Mouse (Mus musculus) liver, embryonic 14.5 days (tissue): ENCODE measurements around the gene Lingo1. TPM values are rescaled to one million over a fixed set of nuclear protein-coding genes. Genes with fewer than 3 reads are reported as not detected.
A peak's percentile ranks its signal among the peaks of the same experiment; 100 is the strongest.

Source experiments
- ATAC-seq: fragments of 200-750 bp; cut with Nextera tagmentation; 2 replicates; pipeline ENCODE4 v1.8.0; 2017; ENCODE audit warnings: moderate number of reproducible peaks, mild to moderate bottlenecking, moderate library complexity; ENCODE audit not compliant: insufficient read depth
- DNase-seq, 3 experiments: peaks; one replicate each; pipeline ENCODE4 v3.0.0-alpha.2; 2012 to 2013; ENCODE audit warnings: low read depth in 3 of 3, low spot score in 3 of 3
- H3K27ac ChIP-seq: fragments of 300-500 bp; sonication (generic); 2 replicates; pipeline ENCODE4 v1.5.1; 2014; ENCODE audit warnings: moderate library complexity, mild to moderate bottlenecking, control low read depth, inconsistent platforms
- H3K27me3 ChIP-seq: fragments of 300-500 bp; sonication (generic); 2 replicates; pipeline ENCODE4 v1.6.1; 2014; ENCODE audit warnings: mild to moderate bottlenecking, low read length, moderate library complexity; ENCODE audit not compliant: control insufficient read depth, insufficient read depth
- H3K36me3 ChIP-seq: fragments of 300-500 bp; sonication (generic); replicated peaks from 2 replicates; pipeline ENCODE4 v1.6.1; 2014; ENCODE audit warnings: low read depth; ENCODE audit not compliant: control insufficient read depth, insufficient read depth
- H3K4me1 ChIP-seq, 2 experiments: fragments of 200-500 bp in 1 of 2; fragments of 300-500 bp in 1 of 2; sonication (generic) in 1 of 2; replicated peaks; 2 replicates each; pipeline ENCODE4 v1.6.1; 2012 to 2014; ENCODE audit warnings: antibody characterized with exemption in 1 of 2, inconsistent platforms in 1 of 2, low read length in 1 of 2; ENCODE audit not compliant: control insufficient read depth in 2 of 2, insufficient read depth in 2 of 2
- H3K4me2 ChIP-seq: fragments of 300-500 bp; sonication (generic); 2 replicates; pipeline ENCODE4 v1.6.1; 2014; ENCODE audit warnings: low read depth, mild to moderate bottlenecking, control low read depth, moderate library complexity
- H3K4me3 ChIP-seq, 2 experiments: fragments of 200-500 bp in 1 of 2; fragments of 300-500 bp in 1 of 2; sonication (generic) in 1 of 2; 2 replicates each; pipeline ENCODE4 v1.5.1; 2012 to 2014; ENCODE audit warnings: low read depth in 2 of 2, low read length in 2 of 2, mild to moderate bottlenecking in 2 of 2, control low read depth in 1 of 2, inconsistent platforms in 1 of 2, moderate library complexity in 1 of 2; ENCODE audit not compliant: insufficient read depth in 1 of 2
- H3K9ac ChIP-seq: fragments of 300-500 bp; sonication (generic); replicated peaks from 2 replicates; pipeline ENCODE4 v1.6.1; 2014; ENCODE audit warnings: mild to moderate bottlenecking, control low read depth, moderate library complexity
- H3K9me3 ChIP-seq: fragments of 300-500 bp; sonication (generic); 2 replicates; pipeline ENCODE4 v1.6.1; 2016; ENCODE audit warnings: low read length, mixed read lengths; ENCODE audit not compliant: control insufficient read depth
- CTCF ChIP-seq: IDR thresholded peaks from 2 replicates; pipeline ENCODE4 v1.5.1; 2016; ENCODE audit warnings: antibody characterized with exemption, low read depth, control low read depth
- EP300 ChIP-seq: IDR thresholded peaks from 2 replicates; pipeline ENCODE4 v1.6.1; 2016; ENCODE audit warnings: antibody characterized with exemption, low read depth
- WGBS: fragments of 180-500 bp; shearing (Covaris S2); extraction: QIAGEN DNeasy Blood & Tissue Kit; methylation state at CpG from one replicate; pipeline ENCODE4 v1.1.7; 2014; ENCODE audit not compliant: insufficient replicate concordance; 5-methylcytosine and 5-hydroxymethylcytosine counted together
- polyA plus RNA-seq, 2 experiments: library from polyadenylated mRNA; depleted of rRNA in 1 of 2; stranded (reverse) in 1 of 2; unstranded in 1 of 2; fragments of >200 nt; fragmentation: Nextera tagmentation in 1 of 2; extraction: Ambion mirVana in 1 of 2; gene quantifications; 2 replicates each; pipeline versions ENCODE4 v1.2.1 to v1.2.3; 2012 to 2014

Gene Lingo1
- polyA plus RNA-seq (2012; rRNA removed) = 0.58 and 0.77 TPM in 2 replicates
- polyA plus RNA-seq (2014; fragmentation: Nextera tagmentation; extraction: Ambion mirVana) = 0.14 and 0.16 TPM in 2 replicates

- DNase-seq (no peak), ATAC-seq (no peak)
- TF ChIP-seq CTCF (no peak), EP300 (no peak)
- Histone ChIP-seq H3K9me3 (no peaks in the 10 kb centered on the region), H3K27ac (no peak within 1 kb of the TSS), H3K4me2 (peak within 1 kb of the TSS; percentile 17; the same call in 1 of the 2 replicates), H3K9ac (no peak within 1 kb of the TSS), H3K36me3 (no peaks in the 10 kb centered on the region), H3K27me3 (peaks cover 36% of the 10 kb centered on the region), H3K4me3 (no peak within 1 kb of the TSS), H3K4me1 (no peaks in the 10 kb centered on the region)
- WGBS = 1% methylated on average over 81 of the region's 88 CpGs
These were observed at the start of gene Lingo1 for GRCm38 (mm10) chr9:56795721-56796655. Lingo1 (minus strand) TSS chr9:56796468.

- Histone ChIP-seq H3K4me3 (no peak overlapping the region), H3K27ac (no peak overlapping the region), H3K9me3 (no peaks in the 10 kb centered on the region), H3K4me2 (no peak overlapping the region), H3K4me1 (no peaks in the 10 kb centered on the region), H3K36me3 (no peaks in the 10 kb centered on the region), H3K27me3 (no peaks in the 10 kb centered on the region), H3K9ac (no peak overlapping the region)
- WGBS = 55% methylated on average over 8 of the region's 8 CpGs
- TF ChIP-seq CTCF (no peak), EP300 (no peak)
- DNase-seq (no peak), ATAC-seq (no peak)
These were observed 48.4 kb upstream of the Lingo1 start for GRCm38 (mm10) chr9:56844644-56845043.

- TF ChIP-seq CTCF (peak; percentile 84), EP300 (no peak)
- no peak for DNase-seq
- Histone ChIP-seq H3K4me2 (no peak overlapping the region), H3K27me3 (no peaks in the 10 kb centered on the region), H3K9ac (no peak overlapping the region), H3K36me3 (no peaks in the 10 kb centered on the region), H3K27ac (no peak overlapping the region), H3K9me3 (no peaks in the 10 kb centered on the region), H3K4me3 (no peak overlapping the region), H3K4me1 (no peaks in the 10 kb centered on the region)
- 30% methylated on average over 7 of the region's 7 CpGs for WGBS
- ATAC-seq = no peak
These were observed 47.5 kb upstream of the Lingo1 start for GRCm38 (mm10) chr9:56843679-56844188.

- Histone ChIP-seq H3K4me2 (no peak overlapping the region), H3K9ac (no peak overlapping the region), H3K9me3 (no peaks in the 10 kb centered on the region), H3K27ac (no peak overlapping the region), H3K36me3 (no peaks in the 10 kb centered on the region), H3K27me3 (no peaks in the 10 kb centered on the region), H3K4me1 (no peaks in the 10 kb centered on the region), H3K4me3 (no peak overlapping the region)
- no peak for DNase-seq
- WGBS = 23% methylated on average over 3 of the region's 3 CpGs
- TF ChIP-seq EP300 (no peak), CTCF (no peak)
- no peak for ATAC-seq
These were observed 46.0 kb upstream of the Lingo1 start for GRCm38 (mm10) chr9:56842303-56842719.

- H3K27me3 ChIP-seq = no peaks in the 10 kb centered on the region
- ATAC-seq = no peak
These were observed 45.6 kb upstream of the Lingo1 start for GRCm38 (mm10) chr9:56841864-56842263.

More at GRCm38 (mm10) chr9:56841864-56842263, 45.6 kb upstream of the Lingo1 start:
- H3K36me3 ChIP-seq = no peaks in the 10 kb centered on the region
- no peak overlapping the region for H3K4me3 ChIP-seq
- no peak overlapping the region for H3K4me2 ChIP-seq
- DNase-seq = no peak
- H3K4me1 ChIP-seq = no peaks in the 10 kb centered on the region
- no peak overlapping the region for H3K27ac ChIP-seq
- H3K9ac ChIP-seq = no peak overlapping the region
- TF ChIP-seq CTCF (no peak), EP300 (no peak)
- H3K9me3 ChIP-seq = no peaks in the 10 kb centered on the region
